Mouse (Mus musculus): Measurements from ENCODE around the gene Dnmbp. TPM values are rescaled to one million over a fixed set of nuclear protein-coding genes. Genes with fewer than 3 reads are reported as not detected.

Gene Dnmbp
- total and polyA plus RNA-seq, 3 experiments, result 0.07 to 0.33 TPM; not detected in 1

DNA sequence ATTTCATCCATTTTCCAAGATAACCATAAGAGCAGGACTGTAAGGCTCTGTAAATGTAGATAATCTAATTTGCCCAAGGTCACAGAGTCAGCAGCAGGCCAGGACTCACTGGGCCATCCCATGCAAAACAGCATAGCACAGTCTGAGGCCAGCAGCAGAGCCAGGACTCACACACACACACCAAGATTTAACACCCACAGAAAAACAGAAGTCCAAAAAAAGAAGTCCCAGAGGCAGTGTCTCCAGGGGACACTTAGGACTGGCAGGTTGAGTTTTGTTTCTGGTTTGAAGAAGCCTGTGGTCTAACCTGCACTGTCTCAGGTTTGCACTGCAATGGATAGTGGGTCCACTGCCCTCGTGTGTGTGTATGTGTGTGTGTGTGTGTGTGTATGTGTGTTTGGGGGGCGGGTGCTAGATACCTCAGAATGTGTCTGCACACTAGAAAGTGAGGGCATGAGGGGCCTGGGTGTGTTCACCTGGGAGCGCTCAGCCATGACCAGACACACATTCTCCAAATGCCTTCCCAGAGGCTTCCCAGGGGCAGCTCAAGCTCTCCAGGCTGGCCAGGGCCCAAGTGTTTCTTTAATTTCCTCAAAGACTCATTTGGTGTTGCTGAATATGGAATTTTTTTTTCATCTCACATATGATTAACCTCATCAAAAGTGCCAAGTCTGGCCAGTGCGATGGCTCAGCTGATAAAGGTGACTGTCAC is 27.1 kb downstream of the Dnmbp start:
- no peaks in the 10 kb centered on the region for H3K36me3 ChIP-seq (replicated peaks)
- no peaks in the 10 kb centered on the region for H3K4me1 ChIP-seq (ENCODE audit: insufficient read depth, low read depth, low read length)
- H3K4me3 ChIP-seq (ENCODE audit: low read depth, low read length), result no peak overlapping the region
- TF ChIP-seq GATA2 (IDR thresholded peaks at IDR 0.05; ENCODE audit: borderline replicate concordance, low read depth, low read length) (no peak), GATA1 (IDR thresholded peaks at IDR 0.05; ENCODE audit: borderline replicate concordance, low read length) (no peak), POLR2AphosphoS5 (IDR thresholded peaks at IDR 0.05; ENCODE audit: insufficient replicate concordance, low read depth, low read length) (no peak), TAL1 (conservative IDR thresholded peaks at IDR 0.05; ENCODE audit: low read depth, low read length) (no peak), CTCF (IDR thresholded peaks at IDR 0.05; ENCODE audit: low read depth, low read length) (no peak)
- H3K9me3 ChIP-seq (replicated peaks), result no peaks in the 10 kb centered on the region
- no peaks in the 10 kb centered on the region; the same call in 1 of the 2 replicates for H3K27me3 ChIP-seq (ENCODE audit: insufficient read depth, low read length)
- ATAC-seq (ENCODE audit: extremely low read depth, insufficient number of reproducible peaks, low FRiP score, poor library complexity, severe bottlenecking) (no peak), DNase-seq (ENCODE audit: low spot score) (no peak)

DNA sequence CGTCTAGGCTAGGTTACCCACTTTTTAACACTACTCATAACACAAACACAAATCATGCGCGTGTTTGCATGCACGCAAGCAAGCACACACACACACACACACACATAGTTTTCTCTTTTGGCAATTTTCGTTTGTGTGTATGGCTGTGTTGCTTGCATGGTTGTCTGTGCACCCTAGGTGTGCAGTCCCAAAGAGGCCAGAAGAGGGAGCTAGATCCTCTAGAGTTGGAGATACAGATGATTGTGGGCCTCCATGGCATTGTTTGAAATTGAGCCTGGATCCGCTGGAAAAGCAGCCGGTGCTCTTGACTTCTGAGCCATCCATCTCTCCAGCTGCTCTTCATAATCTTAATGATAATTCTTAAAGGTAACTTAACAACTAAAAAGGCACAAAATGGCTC is 33.5 kb downstream of the Dnmbp start:
- H3K4me3 ChIP-seq (ENCODE audit: low read depth, low read length), result no peak overlapping the region
- no peaks in the 10 kb centered on the region for H3K9me3 ChIP-seq (replicated peaks)
- no peak for ATAC-seq (ENCODE audit: extremely low read depth, insufficient number of reproducible peaks, low FRiP score, poor library complexity, severe bottlenecking)
- no peaks in the 10 kb centered on the region for H3K4me1 ChIP-seq (ENCODE audit: insufficient read depth, low read depth, low read length)
- TF ChIP-seq GATA1 (IDR thresholded peaks at IDR 0.05; ENCODE audit: borderline replicate concordance, low read length), result no peak
- no peak for TF ChIP-seq TAL1 (conservative IDR thresholded peaks at IDR 0.05; ENCODE audit: low read depth, low read length)
- no peak for TF ChIP-seq GATA2 (IDR thresholded peaks at IDR 0.05; ENCODE audit: borderline replicate concordance, low read depth, low read length)
- no peak for TF ChIP-seq CTCF (IDR thresholded peaks at IDR 0.05; ENCODE audit: low read depth, low read length)
- no peak for DNase-seq (ENCODE audit: low spot score)
- no peaks in the 10 kb centered on the region for H3K36me3 ChIP-seq (replicated peaks)
- peaks cover 4% of the 10 kb centered on the region for H3K27me3 ChIP-seq (ENCODE audit: insufficient read depth, low read length)

DNA sequence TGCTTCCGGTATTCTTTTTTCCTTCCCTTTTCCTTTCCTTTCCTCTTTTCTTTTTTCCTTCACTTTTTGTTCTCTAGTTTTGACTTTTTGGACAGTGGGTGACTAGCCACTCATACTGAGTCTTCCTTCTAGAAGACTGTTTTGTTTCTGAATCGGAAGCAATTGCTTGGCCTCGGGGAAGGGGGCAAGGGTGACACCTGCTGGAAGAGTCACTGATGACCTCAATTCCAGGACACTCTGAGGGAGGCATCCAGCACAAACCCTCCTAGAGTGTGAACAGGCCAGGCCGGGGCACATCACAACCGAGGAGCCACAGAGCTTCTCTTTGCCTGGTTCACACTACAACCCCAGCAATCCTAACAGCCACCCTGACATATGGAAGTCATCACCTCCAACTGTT is 34.0 kb downstream of the Dnmbp start:
- Histone ChIP-seq H3K4me3 (ENCODE audit: low read depth, low read length) (no peak overlapping the region), H3K4me1 (ENCODE audit: insufficient read depth, low read depth, low read length) (no peaks in the 10 kb centered on the region), H3K36me3 (replicated peaks) (no peaks in the 10 kb centered on the region), H3K9me3 (replicated peaks) (no peaks in the 10 kb centered on the region), H3K27me3 (ENCODE audit: insufficient read depth, low read length) (peaks cover 4% of the 10 kb centered on the region)
- DNase-seq (ENCODE audit: low spot score) (no peak), ATAC-seq (ENCODE audit: extremely low read depth, insufficient number of reproducible peaks, low FRiP score, poor library complexity, severe bottlenecking) (no peak)
- no peak for TF ChIP-seq GATA1 (IDR thresholded peaks at IDR 0.05; ENCODE audit: borderline replicate concordance, low read length)
- TF ChIP-seq POLR2AphosphoS5 (IDR thresholded peaks at IDR 0.05; ENCODE audit: insufficient replicate concordance, low read depth, low read length), result no peak
- no peak for TF ChIP-seq TAL1 (conservative IDR thresholded peaks at IDR 0.05; ENCODE audit: low read depth, low read length)
- TF ChIP-seq GATA2 (IDR thresholded peaks at IDR 0.05; ENCODE audit: borderline replicate concordance, low read depth, low read length), result no peak
- TF ChIP-seq CTCF (IDR thresholded peaks at IDR 0.05; ENCODE audit: low read depth, low read length), result no peak

DNA sequence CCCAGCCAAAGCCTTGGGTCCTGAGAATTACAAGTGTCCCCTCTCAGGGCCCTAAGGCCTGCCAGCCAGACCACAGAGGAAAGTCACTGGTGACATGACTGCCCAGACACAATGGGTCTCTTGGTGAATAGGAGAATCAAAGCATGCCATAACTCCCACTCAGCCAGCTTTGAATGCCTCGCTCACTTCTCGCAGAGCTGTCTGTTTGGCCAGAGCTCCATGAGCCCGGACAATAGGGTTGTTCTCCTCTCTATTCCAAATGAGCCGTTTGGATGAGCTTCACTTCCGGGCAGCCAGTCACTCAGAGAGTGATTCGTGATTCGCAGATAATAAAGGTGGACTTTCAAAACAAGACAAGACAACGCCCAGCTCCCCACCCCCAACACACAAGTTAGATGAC is 34.9 kb downstream of the Dnmbp start:
- TF ChIP-seq CTCF (IDR thresholded peaks at IDR 0.05; ENCODE audit: low read depth, low read length) (no peak), TAL1 (conservative IDR thresholded peaks at IDR 0.05; ENCODE audit: low read depth, low read length) (no peak), POLR2AphosphoS5 (IDR thresholded peaks at IDR 0.05; ENCODE audit: insufficient replicate concordance, low read depth, low read length) (no peak), GATA1 (IDR thresholded peaks at IDR 0.05; ENCODE audit: borderline replicate concordance, low read length) (no peak), GATA2 (IDR thresholded peaks at IDR 0.05; ENCODE audit: borderline replicate concordance, low read depth, low read length) (no peak)
- H3K4me1 ChIP-seq (ENCODE audit: insufficient read depth, low read depth, low read length), result no peaks in the 10 kb centered on the region
- ATAC-seq (ENCODE audit: extremely low read depth, insufficient number of reproducible peaks, low FRiP score, poor library complexity, severe bottlenecking) (no peak), DNase-seq (ENCODE audit: low spot score) (no peak)
- H3K36me3 ChIP-seq (replicated peaks), result no peaks in the 10 kb centered on the region
- no peaks in the 10 kb centered on the region for H3K9me3 ChIP-seq (replicated peaks)
- no peak overlapping the region for H3K4me3 ChIP-seq (ENCODE audit: low read depth, low read length)
- H3K27me3 ChIP-seq (ENCODE audit: insufficient read depth, low read length), result peaks cover 4% of the 10 kb centered on the region

DNA sequence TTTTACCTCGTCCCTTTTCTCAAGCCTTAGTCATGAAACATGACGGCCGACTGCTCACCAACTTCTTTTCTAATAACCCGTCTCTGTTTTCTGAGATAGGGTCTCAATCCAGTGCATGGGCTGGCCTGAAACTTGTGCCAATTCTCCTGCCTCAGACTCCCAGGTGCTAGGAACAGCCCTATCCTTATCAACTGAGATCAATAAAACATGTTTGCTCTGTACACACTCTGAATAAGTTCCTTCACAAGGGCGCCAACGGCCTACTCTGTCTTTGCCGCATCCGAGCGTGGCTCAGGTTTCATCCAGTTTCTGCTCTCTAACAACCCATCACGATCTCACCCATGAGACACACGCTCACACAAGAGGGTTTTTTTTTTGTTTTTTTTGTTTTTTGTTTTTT is 35.7 kb downstream of the Dnmbp start:
- ATAC-seq (ENCODE audit: extremely low read depth, insufficient number of reproducible peaks, low FRiP score, poor library complexity, severe bottlenecking) (no peak), DNase-seq (ENCODE audit: low spot score) (no peak)
- no peak for TF ChIP-seq CTCF (IDR thresholded peaks at IDR 0.05; ENCODE audit: low read depth, low read length)
- TF ChIP-seq GATA1 (IDR thresholded peaks at IDR 0.05; ENCODE audit: borderline replicate concordance, low read length), result no peak
- no peak for TF ChIP-seq GATA2 (IDR thresholded peaks at IDR 0.05; ENCODE audit: borderline replicate concordance, low read depth, low read length)
- no peak for TF ChIP-seq TAL1 (conservative IDR thresholded peaks at IDR 0.05; ENCODE audit: low read depth, low read length)
- TF ChIP-seq POLR2AphosphoS5 (IDR thresholded peaks at IDR 0.05; ENCODE audit: insufficient replicate concordance, low read depth, low read length), result no peak
- H3K27me3 ChIP-seq (ENCODE audit: insufficient read depth, low read length), result peaks cover 4% of the 10 kb centered on the region; the same call in 1 of the 2 replicates
- no peaks in the 10 kb centered on the region for H3K4me1 ChIP-seq (ENCODE audit: insufficient read depth, low read depth, low read length)
- no peaks in the 10 kb centered on the region for H3K36me3 ChIP-seq (replicated peaks)
- H3K4me3 ChIP-seq (ENCODE audit: low read depth, low read length), result no peak overlapping the region
- no peaks in the 10 kb centered on the region for H3K9me3 ChIP-seq (replicated peaks)

DNA sequence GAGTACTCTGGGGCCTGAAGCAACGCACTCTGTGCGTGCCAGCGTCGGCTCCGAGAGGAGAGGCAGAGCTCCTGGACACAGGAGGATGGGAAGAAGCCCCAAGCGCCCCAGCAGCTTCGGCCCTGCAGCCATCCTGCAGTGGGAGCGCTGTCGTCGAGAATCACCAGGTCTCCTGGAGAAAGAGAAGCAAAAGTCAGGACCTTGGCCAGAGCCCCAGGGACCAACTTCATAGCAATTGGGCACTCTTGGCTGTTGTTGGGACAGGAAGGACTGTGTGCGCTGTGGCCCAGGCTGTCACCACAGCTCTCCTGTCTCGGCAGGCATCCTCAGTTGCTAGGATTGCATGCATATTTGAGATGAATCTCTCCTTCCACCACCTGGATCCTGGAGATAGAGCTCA is 37.1 kb downstream of the Dnmbp start:
- H3K27me3 ChIP-seq (ENCODE audit: insufficient read depth, low read length), result peaks cover 4% of the 10 kb centered on the region; the same call in 1 of the 2 replicates
- H3K9me3 ChIP-seq (replicated peaks), result no peaks in the 10 kb centered on the region
- no peak overlapping the region for H3K4me3 ChIP-seq (ENCODE audit: low read depth, low read length)
- H3K4me1 ChIP-seq (ENCODE audit: insufficient read depth, low read depth, low read length), result no peaks in the 10 kb centered on the region
- H3K36me3 ChIP-seq (replicated peaks), result no peaks in the 10 kb centered on the region
- ATAC-seq (ENCODE audit: extremely low read depth, insufficient number of reproducible peaks, low FRiP score, poor library complexity, severe bottlenecking) (no peak), DNase-seq (ENCODE audit: low spot score) (no peak)
- TF ChIP-seq POLR2AphosphoS5 (IDR thresholded peaks at IDR 0.05; ENCODE audit: insufficient replicate concordance, low read depth, low read length) (no peak), GATA1 (IDR thresholded peaks at IDR 0.05; ENCODE audit: borderline replicate concordance, low read length) (no peak), TAL1 (conservative IDR thresholded peaks at IDR 0.05; ENCODE audit: low read depth, low read length) (no peak), CTCF (IDR thresholded peaks at IDR 0.05; ENCODE audit: low read depth, low read length) (no peak), GATA2 (IDR thresholded peaks at IDR 0.05; ENCODE audit: borderline replicate concordance, low read depth, low read length) (no peak)

Data from G1E (cell line).